Mouse (Mus musculus) kidney, adult 2 months (tissue): ENCODE measurements at regions not wholly inside any gene's neighbourhood (a gene's known extent, or its start where the extent isn't known, plus 50 kb on each side); places are given as distances from the start of the nearest gene placed in this dataset.

Source experiments
- CTCF ChIP-seq: fragments of 200-500 bp; conservative IDR thresholded peaks from 2 replicates; pipeline ENCODE4 v1.5.1; 2011; ENCODE audit warnings: low read depth, mild to moderate bottlenecking, control low read depth, low read length, moderate library complexity, mixed read lengths; ENCODE audit not compliant: insufficient read depth, insufficient read length
- POLR2A ChIP-seq: fragments of 200-500 bp; IDR thresholded peaks from one replicate; pipeline ENCODE4 v1.6.1; 2011; ENCODE audit warnings: low read depth, low read length, control low read depth

- no peak for TF ChIP-seq POLR2A
- no peak for TF ChIP-seq CTCF
These were observed 377.4 kb downstream of the Plod2 start for GRCm38 (mm10) chr9:92919396-92919795.
